Mouse (Mus musculus) heart, adult 2 months (tissue): ENCODE data around the gene Fam173b.

Experiments
- CTCF ChIP-seq: fragments of 200-600 bp; IDR thresholded peaks from 2 replicates; pipeline ENCODE4 v1.8.1; 2022; ENCODE audit warnings: antibody characterized with exemption, mild to moderate bottlenecking, moderate library complexity
- POLR2A ChIP-seq: fragments of 200-500 bp; IDR thresholded peaks from 2 replicates; pipeline ENCODE4 v1.6.1; 2011; ENCODE audit warnings: mild to moderate bottlenecking, low read depth, low read length, control low read depth; ENCODE audit not compliant: insufficient read depth

DNA sequence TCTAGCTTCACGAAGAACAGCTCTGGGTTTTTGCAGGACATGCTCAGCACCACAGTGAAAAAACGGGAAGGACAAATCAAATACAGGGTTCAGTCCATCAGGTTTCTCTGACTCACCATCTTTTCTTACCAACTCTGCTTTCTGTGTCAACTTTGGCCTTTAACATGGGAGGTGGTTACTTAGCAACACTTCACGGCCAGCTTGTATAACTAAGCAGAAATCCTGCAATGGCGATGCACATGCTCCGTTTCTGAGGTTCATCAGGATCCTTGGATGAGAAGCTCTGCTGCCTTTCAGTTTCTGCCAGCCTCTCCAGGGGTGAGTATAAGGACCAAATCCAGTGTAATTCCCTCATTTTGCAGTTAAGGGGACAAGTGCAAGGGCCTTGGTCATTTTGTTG lies 36.5 kb upstream of the Fam173b start, which contains the start of gene Cmbl:
- TF ChIP-seq POLR2A = no peak
- TF ChIP-seq CTCF = no peak
